Mouse (Mus musculus): ENCODE data around the gene Jhy. TPM values are rescaled to one million over a fixed set of nuclear protein-coding genes. Genes with fewer than 3 reads are reported as not detected.

Jhy gene
- polyA plus RNA-seq, 1 experiment from 2014 or later, result 0.62 TPM

DNA sequence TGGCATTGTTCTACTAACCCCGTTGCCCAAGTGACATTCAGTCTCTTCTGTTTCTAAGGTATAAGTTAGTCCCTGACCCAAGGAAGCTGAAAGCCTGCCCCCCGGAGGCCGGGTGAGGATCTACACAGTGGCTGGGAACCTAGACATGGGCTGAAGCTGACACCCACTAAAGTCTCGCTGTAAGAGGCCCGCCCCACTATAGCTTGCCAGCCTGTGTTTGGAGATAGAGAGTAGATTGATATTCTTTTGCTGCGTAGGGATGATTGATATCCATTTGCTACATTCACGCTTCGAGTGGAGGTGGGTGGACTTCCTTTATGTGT is 91.8 kb downstream of the Jhy start:
- peaks cover 64% of the 10 kb centered on the region for H3K27me3 ChIP-seq (replicated peaks; ENCODE audit: insufficient read depth, low read length)
- no peak overlapping the region for H3K27ac ChIP-seq (ENCODE audit: low read length)
- DNase-seq (ENCODE audit: low spot score) (no peak), ATAC-seq (no peak)
- no peaks in the 10 kb centered on the region for H3K36me3 ChIP-seq (ENCODE audit: insufficient read depth, low read length)
- no peak overlapping the region for H3K4me3 ChIP-seq (ENCODE audit: low read depth, low read length)
- WGBS, result 9% methylated on average over 8 of the region's 8 CpGs
- no peak for TF ChIP-seq CTCF (IDR thresholded peaks at IDR 0.05)
- TF ChIP-seq EP300 (IDR thresholded peaks at IDR 0.05), result no peak
- no peak overlapping the region for H3K4me2 ChIP-seq (replicated peaks; ENCODE audit: low read depth, low read length)
- H3K9ac ChIP-seq (replicated peaks; ENCODE audit: low read depth), result no peak overlapping the region
- H3K9me3 ChIP-seq (ENCODE audit: low read length), result no peaks in the 10 kb centered on the region
- no peaks in the 10 kb centered on the region for H3K4me1 ChIP-seq (ENCODE audit: insufficient read depth, low read depth, low read length)

DNA sequence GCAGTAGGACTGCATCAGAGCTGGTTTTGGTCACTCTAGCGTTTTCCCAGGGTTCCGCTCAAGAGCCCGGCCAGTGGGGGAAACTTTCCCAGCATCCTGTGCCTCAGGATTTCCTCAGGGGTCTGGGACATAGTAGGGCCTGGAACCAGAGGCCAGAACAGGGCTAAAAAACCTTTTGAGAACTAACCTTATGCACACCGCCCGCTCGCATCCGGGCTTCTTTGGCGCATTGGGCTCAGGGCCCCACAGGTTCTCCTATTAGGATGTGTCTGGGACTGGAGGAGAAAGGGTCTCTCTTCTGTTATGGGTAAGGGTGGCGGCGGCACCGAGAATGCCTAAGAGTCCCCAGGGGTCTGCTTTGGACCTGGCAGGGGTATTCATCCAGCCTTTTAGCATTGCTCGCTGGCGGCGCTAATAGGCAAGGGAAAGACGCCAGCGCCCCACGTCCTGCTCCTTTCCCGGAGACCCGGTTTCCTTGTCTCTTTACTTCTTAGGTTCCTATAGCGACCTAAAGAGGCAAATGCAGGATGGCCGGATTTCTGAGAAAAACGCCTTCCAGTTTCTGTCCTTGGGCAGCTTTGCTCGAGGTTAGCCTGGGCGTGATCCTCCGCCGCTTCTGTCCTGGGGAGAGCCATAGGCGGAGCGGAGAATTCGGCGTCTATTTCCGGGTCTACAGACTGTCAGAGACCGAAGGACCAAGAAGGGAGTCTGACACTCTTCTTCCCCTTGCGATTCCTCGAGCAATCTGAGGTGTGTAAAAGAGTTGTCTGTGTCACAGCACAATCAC is 92.4 kb downstream of the Jhy start:
- WGBS, result 3% methylated on average over 34 of the region's 34 CpGs
- peaks cover 62% of the 10 kb centered on the region for H3K27me3 ChIP-seq (replicated peaks; ENCODE audit: insufficient read depth, low read length)
- ATAC-seq (no peak), DNase-seq (ENCODE audit: low spot score) (no peak)
- no peaks in the 10 kb centered on the region for H3K36me3 ChIP-seq (ENCODE audit: insufficient read depth, low read length)
- H3K4me3 ChIP-seq (ENCODE audit: low read depth, low read length), result no peak overlapping the region
- no peak for TF ChIP-seq CTCF (IDR thresholded peaks at IDR 0.05)
- no peak for TF ChIP-seq EP300 (IDR thresholded peaks at IDR 0.05)
- H3K9me3 ChIP-seq (ENCODE audit: low read length), result no peaks in the 10 kb centered on the region
- no peak overlapping the region for H3K9ac ChIP-seq (replicated peaks; ENCODE audit: low read depth)
- no peak overlapping the region for H3K27ac ChIP-seq (ENCODE audit: low read length)
- no peaks in the 10 kb centered on the region for H3K4me1 ChIP-seq (ENCODE audit: insufficient read depth, low read depth, low read length)
- H3K4me2 ChIP-seq (replicated peaks; ENCODE audit: low read depth, low read length), result 0 out of 2 replicates have a peak overlapping the region, but pooled peaks have one; percentile 6

GRCm38 (mm10) chr9:40870331-40870730 is 93.6 kb downstream of the Jhy start:
- no peak overlapping the region for H3K4me2 ChIP-seq (replicated peaks; ENCODE audit: low read depth, low read length)
- ATAC-seq, result no peak
- H3K27me3 ChIP-seq (replicated peaks; ENCODE audit: insufficient read depth, low read length), result peaks cover 50% of the 10 kb centered on the region
- no peaks in the 10 kb centered on the region for H3K4me1 ChIP-seq (ENCODE audit: insufficient read depth, low read depth, low read length)
- H3K9ac ChIP-seq (replicated peaks; ENCODE audit: low read depth), result no peak overlapping the region
- no peak overlapping the region for H3K4me3 ChIP-seq (ENCODE audit: low read depth, low read length)
- no peak overlapping the region for H3K27ac ChIP-seq (ENCODE audit: low read length)
- 78% methylated on average over 5 of the region's 5 CpGs for WGBS
- no peak for DNase-seq (ENCODE audit: low spot score)
- no peaks in the 10 kb centered on the region for H3K36me3 ChIP-seq (ENCODE audit: insufficient read depth, low read length)
- H3K9me3 ChIP-seq (ENCODE audit: low read length), result no peaks in the 10 kb centered on the region
- TF ChIP-seq EP300 (IDR thresholded peaks at IDR 0.05) (no peak), CTCF (IDR thresholded peaks at IDR 0.05) (no peak)

- ATAC-seq, result no peak
- TF ChIP-seq EP300 (IDR thresholded peaks at IDR 0.05), result no peak
- no peak for TF ChIP-seq CTCF (IDR thresholded peaks at IDR 0.05)
- H3K9me3 ChIP-seq (ENCODE audit: low read length), result no peaks in the 10 kb centered on the region
- no peak overlapping the region for H3K9ac ChIP-seq (replicated peaks; ENCODE audit: low read depth)
- H3K4me2 ChIP-seq (replicated peaks; ENCODE audit: low read depth, low read length), result 0 out of 2 replicates have a peak overlapping the region, but pooled peaks have one; percentile 54
- peaks cover 2% of the 10 kb centered on the region; the same call in 1 of the 2 replicates for H3K4me1 ChIP-seq (ENCODE audit: insufficient read depth, low read depth, low read length)
- WGBS, result 9% methylated on average over 9 of the region's 9 CpGs
- no peaks in the 10 kb centered on the region for H3K36me3 ChIP-seq (ENCODE audit: insufficient read depth, low read length)
- no peak for DNase-seq (ENCODE audit: low spot score)
- peak overlapping the region; percentile 37; the same call in 1 of the 2 replicates for H3K4me3 ChIP-seq (ENCODE audit: low read depth, low read length)
- 0 out of 2 replicates have a peak, but pooled peaks cover 3% of the 10 kb centered on the region for H3K27me3 ChIP-seq (replicated peaks; ENCODE audit: insufficient read depth, low read length)
- H3K27ac ChIP-seq (ENCODE audit: low read length), result no peak overlapping the region
Measured at GRCm38 (mm10) chr9:40859196-40859595, 104.7 kb downstream of the Jhy start.

DNA sequence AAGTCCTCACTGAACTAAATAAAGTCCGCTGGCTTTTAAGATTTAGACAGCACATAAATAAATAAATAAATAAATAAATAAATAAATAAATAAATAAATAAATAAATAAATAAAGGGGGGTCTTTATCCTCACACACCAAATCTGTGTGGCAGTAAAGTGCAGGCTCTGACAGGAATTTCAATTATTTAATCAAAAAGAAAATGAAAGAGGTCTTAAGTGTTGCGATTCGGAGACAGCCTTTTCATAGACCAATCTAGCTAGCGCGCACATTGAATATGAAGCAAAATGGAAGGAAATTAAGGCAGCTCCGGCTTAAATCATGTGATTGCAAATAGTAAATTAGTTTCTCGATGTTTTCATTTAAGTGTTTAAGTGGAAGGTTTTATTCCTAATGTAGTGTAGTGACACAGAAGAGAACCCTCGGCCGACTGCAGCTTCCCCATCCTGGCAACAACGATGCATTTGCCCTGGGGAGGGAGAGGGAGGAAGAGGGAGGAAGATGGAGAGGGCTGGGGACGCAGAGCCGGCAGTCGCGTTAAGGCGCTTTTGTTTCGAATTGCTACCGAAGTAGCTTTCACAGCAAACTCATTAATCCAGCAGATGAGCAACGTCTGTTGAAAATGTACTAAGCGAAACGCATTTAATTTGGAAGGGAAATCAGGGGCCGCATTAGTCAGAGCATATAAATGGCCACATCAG is 105.3 kb downstream of the Jhy start:
- TF ChIP-seq EP300 (IDR thresholded peaks at IDR 0.05) (no peak), CTCF (IDR thresholded peaks at IDR 0.05) (no peak)
- DNase-seq (ENCODE audit: low spot score), result no peak
- ATAC-seq, result no peak
- Histone ChIP-seq H3K4me2 (replicated peaks; ENCODE audit: low read depth, low read length) (peak overlapping the region; percentile 54), H3K36me3 (ENCODE audit: insufficient read depth, low read length) (no peaks in the 10 kb centered on the region), H3K9me3 (ENCODE audit: low read length) (no peaks in the 10 kb centered on the region), H3K9ac (replicated peaks; ENCODE audit: low read depth) (no peak overlapping the region), H3K4me3 (ENCODE audit: low read depth, low read length) (peak overlapping the region; percentile 37), H3K4me1 (ENCODE audit: insufficient read depth, low read depth, low read length) (peaks cover 2% of the 10 kb centered on the region; the same call in 1 of the 2 replicates), H3K27me3 (replicated peaks; ENCODE audit: insufficient read depth, low read length) (0 out of 2 replicates have a peak, but pooled peaks cover 3% of the 10 kb centered on the region), H3K27ac (ENCODE audit: low read length) (no peak overlapping the region)
- 10% methylated on average over 21 of the region's 21 CpGs for WGBS

DNA sequence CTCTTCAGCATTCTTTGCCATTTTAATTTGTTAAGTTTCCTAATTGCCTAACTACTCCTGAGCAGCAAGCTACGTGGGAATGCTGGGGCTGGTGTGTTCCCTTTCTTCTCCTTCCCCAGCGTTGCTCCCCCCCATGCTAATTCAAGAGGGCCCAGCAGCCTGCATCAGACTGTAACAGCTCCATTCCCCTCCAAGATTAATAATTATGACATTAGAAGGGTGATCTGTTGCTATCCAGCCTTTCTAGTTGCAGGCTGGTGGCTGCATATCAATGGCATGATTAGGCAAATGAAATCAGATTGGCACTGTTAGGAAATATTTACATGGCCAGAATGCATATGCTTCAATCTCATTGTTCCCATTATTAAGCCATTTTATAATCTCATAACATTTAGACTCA is 112.4 kb downstream of the Jhy start:
- H3K4me3 ChIP-seq (ENCODE audit: low read depth, low read length), result no peak overlapping the region
- H3K4me1 ChIP-seq (ENCODE audit: insufficient read depth, low read depth, low read length), result no peaks in the 10 kb centered on the region
- WGBS, result 56% methylated on average over 2 of the region's 2 CpGs
- DNase-seq (ENCODE audit: low spot score), result no peak
- no peak for ATAC-seq
- H3K9ac ChIP-seq (replicated peaks; ENCODE audit: low read depth), result no peak overlapping the region
- no peak for TF ChIP-seq CTCF (IDR thresholded peaks at IDR 0.05)
- TF ChIP-seq EP300 (IDR thresholded peaks at IDR 0.05), result no peak
- H3K27ac ChIP-seq (ENCODE audit: low read length), result no peak overlapping the region
- H3K9me3 ChIP-seq (ENCODE audit: low read length), result no peaks in the 10 kb centered on the region
- no peak overlapping the region for H3K4me2 ChIP-seq (replicated peaks; ENCODE audit: low read depth, low read length)
- H3K36me3 ChIP-seq (ENCODE audit: insufficient read depth, low read length), result no peaks in the 10 kb centered on the region
- H3K27me3 ChIP-seq (replicated peaks; ENCODE audit: insufficient read depth, low read length), result no peaks in the 10 kb centered on the region

Other genes with a start within 250 kb of the Jhy start
- 956 and 1,427 TPM in 2 replicates for gene Hspa8, start 163.1 kb downstream of the Jhy start, polyA plus RNA-seq (2015; fragmentation: Nextera tagmentation; extraction: Ambion mirVana)
- not detected in 2 replicates for gene Bsx, start 90.0 kb downstream of the Jhy start, polyA plus RNA-seq (2015; fragmentation: Nextera tagmentation; extraction: Ambion mirVana)
- 0.06 and 0.10 TPM in 2 replicates for gene Crtam, start 40.5 kb upstream of the Jhy start, polyA plus RNA-seq (2015; fragmentation: Nextera tagmentation; extraction: Ambion mirVana)
- 4.1 and 4.8 TPM in 2 replicates for gene Ubash3b, start 197.6 kb upstream of the Jhy start, polyA plus RNA-seq (2015; fragmentation: Nextera tagmentation; extraction: Ambion mirVana)

Measured in lung, postnatal 0 days (tissue).